Mouse (Mus musculus) A20 (cell line): ENCODE results near the gene Gimap9.
"Not testable (repeated sequence)": the region's sequence is repeated elsewhere in the genome, so short reads cannot be mapped to it uniquely, and the experiment has no call there.

Experiments used
- DNase-seq: peaks from one replicate; pipeline ENCODE4 v3.0.0-alpha.2; 2011; ENCODE audit warnings: low read depth, low spot score

Gene Gimap9

DNA sequence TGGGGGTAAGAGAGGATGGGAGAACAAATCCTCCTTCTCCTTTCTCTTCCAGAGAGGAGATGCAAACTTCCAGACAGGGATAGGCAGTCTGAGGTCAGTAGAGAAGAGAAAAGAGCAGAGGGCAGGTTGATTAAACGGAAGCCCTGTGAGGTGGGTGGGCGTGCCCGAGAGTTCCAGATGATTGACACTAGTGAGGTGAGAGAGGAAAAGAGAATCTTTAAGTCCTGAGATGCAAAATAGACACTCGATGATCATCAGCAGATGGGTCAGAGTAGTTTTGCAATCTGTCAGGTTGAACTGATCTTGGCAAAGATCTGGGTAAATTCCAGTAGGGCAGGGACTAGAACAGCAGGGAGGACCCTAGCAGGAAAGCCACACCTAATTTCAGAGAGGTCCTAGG, 11.2 kb upstream of the Gimap9 start:
- no peak for DNase-seq

DNA sequence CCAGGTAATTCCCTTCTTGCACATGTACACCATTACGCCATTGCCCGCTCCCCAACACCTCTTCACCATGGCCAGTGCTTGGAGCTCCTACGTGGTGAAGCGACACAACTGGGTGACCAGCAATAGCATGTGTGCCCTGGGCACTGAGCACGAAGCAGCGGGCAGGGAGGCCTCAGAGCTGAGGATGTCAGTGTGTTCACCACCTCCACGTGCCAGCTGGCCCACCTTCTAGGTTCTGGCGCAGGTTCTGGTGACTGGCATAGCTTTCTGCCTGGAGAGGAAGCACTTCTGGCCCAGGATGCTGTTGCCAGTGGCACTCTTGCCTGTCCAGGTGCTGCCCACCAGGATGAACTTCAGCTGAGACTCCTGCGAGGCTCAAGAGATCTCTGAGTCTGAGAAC, 10.5 kb upstream of the Gimap9 start:
- DNase-seq = no peak

DNA sequence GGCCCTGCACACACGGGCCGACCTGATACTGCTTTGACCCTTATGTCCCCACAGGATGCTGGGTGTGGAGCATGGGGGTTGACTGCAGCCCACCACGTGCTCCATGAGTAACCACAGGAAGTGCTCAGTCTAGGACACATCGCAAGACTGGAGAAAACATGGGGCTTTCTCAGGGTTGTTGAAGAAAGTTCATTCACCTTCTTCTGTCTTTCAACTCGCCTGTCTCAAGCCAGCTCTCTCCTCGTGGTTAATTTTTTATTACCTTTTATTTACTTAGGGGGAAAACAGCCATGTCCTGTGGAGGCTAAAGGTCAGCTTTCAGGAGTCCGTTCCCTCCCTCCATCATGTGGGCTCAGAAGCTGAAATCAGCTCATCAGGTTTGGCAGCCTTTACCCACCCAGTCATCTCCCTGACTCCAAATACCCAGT, 9.8 kb upstream of the Gimap9 start:
- DNase-seq = no peak

DNA sequence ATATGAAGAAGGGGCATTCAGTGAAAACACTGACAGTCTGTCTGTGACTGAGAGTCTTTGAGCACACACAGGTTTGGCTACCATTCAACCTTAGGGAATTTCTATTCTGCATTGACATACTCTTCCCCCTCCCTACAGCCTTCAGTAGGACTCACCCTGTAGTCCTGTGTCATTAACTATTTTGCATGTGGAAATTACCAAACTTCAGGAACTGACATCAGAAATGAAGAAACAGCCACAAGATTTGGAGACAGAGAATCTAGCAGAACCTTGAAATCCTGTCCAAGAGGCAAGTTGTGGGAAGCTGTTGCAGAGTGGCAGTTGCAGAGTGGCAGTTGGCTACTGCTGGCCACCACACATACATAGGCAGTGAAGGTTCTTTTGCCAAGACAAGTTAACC, 7.9 kb upstream of the Gimap9 start:
- no peak for DNase-seq

DNA sequence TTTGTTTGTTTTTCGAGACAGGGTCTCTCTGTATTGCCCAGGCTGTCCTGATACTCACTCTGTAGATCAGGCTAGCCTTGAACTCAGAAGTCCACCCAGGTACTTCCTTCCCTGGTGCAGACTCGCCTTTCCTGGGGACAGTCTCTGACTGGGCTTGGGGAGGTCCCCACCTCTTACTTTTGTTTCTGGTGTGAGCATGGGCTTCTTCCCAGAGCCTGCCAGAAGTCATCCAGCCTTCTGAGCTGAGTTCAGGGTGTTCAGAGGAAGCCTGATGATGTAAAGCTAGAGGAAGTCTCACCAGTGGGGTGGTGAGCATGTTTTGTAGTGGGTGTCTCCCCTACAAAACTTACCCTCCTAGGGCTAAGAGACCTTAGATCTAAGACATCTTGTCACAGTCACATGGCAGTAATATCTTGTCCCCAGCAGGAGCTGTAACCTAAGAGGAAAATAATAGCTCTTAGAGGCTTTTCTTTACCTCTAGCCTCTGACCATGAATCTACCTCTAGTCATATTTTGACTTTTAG, 6.4 kb upstream of the Gimap9 start:
- DNase-seq = no peak

DNA sequence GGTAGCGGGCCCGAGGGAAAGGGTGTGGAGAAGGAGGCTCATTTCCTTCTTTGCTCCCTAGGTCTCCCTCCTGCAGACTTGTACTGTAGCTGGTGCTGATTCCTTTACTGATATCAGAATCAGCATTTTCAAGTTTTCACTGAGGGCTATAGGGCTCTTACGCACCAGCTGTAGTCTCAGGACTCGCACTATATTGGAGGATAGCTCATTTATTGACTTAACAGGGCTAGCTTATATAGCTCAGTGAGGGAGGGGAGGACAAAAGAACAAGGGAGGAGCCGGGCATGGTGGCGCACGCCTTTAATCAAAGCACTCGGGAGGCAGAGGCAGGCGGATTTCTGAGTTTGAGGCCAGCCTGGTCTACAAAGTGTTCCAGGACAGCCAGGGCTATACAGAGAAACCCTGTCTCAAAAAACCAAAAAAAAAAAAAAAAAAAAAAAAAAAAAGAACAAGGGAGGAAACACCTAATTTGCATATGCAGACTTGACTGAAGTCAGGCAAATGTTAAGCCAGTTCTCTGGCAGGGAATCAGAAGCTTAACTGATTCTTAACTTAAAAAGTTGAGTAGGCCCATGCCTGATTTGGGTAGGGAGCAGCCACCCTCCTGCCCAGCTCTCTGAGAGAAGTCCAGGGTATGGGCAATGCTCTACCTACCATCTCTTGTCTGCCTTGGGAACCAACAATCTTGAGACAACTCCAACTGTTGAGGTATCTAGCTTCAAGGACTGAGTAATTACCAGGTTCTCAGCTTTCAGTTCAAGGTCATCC, 1.5 kb upstream of the Gimap9 start:
- DNase-seq = peak; percentile 67

DNA sequence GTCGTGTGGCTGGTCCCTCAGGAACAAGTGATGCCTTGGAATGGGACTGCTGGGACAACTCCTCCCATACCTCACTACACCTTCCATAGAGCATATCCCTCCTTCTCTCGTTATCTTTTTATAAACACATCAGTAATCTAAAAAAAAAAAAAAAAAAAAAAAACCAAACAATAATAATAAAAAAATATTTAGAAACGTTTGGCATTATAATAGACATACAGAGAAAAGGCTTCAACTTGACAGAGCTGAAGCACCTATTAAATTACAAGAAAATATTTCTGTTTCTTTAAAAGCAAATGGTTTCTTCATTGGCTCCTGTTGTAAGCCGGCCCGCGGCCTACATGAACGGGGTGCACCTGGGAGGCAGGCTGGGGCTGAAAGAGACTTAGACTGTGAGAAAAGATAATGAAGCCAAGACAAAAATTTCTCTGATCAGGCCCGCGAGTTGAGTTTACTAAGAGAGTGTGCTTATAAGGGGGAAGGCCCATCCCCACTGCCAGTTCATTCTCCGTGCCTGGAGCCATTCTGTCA, 464 bp upstream of the Gimap9 start:
- no peak for DNase-seq

DNA sequence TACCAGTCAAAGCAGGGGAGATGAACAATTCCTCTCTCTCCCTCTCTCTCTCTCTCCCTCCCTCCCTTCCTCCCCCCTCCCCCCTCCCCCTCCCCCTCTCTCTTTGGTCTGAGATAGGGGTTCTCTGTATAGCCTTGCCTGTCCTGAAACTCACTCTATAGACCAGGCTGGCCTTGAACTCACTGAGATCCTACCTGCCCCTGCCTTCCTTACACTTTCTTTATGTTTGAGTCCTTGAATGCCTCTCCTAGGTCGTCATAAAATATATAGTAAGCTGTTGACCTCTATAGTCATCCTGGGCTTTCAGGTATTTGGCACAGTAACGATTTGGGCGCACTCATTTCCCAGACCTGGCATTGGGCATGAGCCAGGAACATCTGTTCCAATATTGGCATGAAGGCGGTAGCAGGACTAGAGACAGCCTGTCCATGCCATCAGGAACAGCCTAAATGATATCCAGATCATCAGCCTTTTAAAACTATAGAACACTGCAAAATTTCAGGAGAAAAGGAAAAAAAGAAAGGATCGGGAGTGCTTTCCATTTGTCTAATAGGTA, 1.0 kb downstream of the Gimap9 start:
- DNase-seq = no peak

DNA sequence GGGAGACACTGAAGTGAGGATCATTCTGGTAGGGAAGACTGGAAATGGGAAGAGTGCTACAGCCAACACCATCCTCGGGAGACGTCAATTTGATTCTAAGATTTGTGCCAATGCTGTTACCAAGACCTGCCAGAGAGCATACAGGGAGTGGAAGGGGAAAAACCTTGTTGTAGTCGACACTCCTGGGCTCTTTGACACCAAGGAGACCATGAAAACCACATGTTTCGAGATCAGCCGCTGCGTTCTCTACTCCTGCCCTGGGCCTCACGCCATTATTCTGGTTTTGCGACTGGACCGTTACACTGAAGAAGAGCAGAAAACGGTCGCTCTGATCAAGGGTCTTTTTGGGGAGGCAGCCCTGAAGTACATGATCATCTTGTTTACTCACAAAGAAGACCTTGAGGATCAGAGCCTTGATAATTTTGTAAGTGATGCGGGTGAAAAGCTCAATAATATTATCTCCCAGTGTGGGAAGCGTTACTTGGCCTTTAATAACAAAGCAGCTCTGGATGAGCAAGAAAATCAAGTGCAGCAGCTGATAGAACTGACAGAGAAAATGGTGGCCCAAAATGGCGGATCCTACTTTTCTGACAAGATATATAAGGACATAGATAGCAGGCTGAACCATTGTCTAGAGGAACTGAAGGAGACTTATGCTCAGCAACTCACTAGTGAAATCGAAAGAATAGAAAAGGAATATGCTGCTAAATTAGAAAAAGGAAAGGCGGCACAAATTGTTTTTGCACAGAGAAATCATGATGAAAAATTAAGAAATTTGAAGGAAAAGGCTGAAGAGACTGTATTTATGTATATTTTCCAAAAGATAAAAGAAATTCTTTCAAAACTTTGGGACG, 1.8 kb downstream of the Gimap9 start:
- DNase-seq = no peak

DNA sequence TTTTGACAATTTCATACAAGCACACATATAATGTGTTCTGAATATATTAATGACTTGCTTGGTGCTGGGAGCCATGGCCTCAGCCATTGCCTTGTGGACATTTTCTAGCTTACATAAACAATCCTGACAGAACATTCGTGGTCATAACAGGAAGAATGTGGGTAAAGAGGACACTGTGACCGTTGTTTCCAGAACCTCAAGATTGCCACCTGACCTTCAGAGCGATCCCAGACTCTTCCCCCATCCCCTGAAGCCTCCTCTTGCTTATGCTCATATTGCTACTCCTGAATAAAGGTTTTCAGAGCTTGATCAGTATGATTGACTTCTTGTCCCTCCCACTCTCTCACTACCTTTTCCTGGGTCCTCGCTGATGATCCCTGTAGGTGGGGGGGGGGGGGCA, 2.5 kb downstream of the Gimap9 start:
- no peak for DNase-seq

DNA sequence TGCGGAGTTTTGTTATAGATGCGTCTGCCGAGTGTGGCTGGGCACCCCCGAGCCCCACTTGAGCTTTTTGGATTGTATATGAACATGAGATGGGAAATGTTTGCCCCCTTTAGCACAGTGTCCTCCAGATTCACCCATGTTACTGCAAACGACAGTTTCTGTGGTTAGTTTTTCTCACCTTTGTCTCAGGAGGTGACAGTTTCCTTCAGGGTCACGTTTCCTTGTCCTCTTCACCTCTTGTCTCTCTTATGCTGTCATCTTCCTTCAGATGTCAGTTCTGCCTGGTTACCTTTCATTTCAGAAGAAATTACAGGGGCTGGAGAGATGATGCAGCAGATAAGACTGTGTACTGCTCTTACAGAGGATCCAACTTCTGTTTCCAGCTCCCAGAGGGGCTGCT, 3.8 kb downstream of the Gimap9 start:
- no peak for DNase-seq

DNA sequence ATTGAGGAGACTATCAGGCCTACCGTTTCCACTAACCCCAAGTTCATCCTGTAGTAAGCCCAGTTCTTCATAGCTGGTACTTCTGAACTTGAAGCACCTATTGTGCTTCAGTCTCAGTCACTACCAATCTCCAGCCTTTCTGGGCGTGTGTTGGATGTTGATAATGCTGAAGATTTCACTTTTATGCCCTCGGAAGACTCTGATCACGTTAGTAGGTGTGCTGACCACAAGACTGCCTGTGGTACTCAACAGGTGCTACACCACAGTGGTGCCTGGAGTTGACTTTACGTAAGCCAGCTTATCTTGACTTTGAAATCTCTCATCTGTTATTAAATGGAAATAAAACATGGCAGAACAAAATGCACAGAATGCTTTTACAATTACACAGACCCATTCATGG, 4.5 kb downstream of the Gimap9 start:
- peak; percentile 9 for DNase-seq

DNA sequence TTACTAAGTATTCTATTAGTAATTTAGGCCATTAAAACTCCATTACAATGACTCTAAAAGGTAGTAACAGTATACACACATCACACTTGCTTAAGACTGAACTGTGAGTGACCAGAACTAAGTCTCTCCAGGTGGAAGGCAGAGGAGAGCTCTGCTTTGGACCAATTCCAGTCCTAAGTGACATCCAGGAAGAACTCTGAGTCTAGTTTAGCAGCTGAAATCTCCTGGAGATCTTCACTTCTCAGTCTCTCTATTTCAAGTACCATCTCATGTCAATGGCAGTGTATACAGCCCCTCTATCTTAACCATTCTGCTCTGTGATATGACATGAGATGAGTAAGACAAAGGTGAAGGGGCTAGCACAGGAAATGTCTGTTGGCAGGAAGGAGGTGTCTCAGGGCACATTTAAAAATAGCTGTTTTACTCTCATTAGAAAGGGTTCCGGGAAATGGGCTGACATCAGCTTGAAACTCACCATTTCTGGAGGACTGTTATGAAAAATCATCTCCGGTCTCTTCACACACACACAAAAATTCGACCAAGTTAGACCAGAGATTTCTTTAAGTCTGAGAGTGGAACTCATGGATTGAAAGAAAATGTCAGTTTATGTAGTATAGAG, 5.7 kb downstream of the Gimap9 start:
- no peak for DNase-seq

DNA sequence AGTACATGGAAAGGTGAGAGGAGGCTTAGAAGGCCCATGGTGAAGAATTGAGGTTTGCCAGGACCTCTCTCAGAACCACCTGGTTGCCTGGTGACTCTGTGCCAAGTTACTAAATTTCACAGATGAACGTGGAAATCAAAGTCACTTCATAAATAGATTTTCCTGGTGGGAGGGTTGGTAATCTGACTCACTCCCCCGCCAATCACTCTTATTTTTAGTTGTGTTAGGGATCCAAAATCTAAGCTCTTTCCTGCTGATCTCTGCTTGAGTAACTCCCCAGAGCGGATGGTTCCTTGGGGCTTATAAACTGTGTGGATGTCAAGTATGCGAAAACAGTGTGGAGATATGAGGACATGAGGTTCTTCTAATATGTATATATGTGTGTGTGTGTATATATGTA, 6.3 kb downstream of the Gimap9 start:
- DNase-seq = no peak

DNA sequence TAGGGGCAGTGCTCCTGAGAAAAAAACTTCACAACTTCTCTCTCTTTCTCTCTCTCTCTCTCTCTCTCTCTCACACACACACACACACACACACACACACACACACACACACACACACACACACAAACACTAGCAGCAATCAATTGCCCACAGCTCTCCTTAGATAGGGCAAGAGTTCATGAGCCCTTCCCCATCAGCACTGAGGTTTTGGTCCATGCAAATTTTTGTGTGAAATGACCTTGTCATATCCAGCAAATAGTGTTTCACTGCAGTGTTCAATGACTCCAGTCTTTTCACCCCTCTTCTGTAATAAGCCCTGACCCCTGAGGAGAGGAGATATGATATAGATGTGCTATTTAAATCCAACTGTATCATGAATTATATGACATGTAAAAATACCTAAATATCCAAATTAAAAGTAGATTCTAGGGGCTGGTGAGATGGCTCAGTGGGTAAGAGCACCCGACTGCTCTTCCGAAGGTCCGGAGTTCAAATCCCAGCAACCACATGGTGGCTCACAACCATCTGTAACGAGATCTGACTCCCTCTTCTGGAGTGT, 7.4 kb downstream of the Gimap9 start:
- DNase-seq = not testable (repeated sequence)

DNA sequence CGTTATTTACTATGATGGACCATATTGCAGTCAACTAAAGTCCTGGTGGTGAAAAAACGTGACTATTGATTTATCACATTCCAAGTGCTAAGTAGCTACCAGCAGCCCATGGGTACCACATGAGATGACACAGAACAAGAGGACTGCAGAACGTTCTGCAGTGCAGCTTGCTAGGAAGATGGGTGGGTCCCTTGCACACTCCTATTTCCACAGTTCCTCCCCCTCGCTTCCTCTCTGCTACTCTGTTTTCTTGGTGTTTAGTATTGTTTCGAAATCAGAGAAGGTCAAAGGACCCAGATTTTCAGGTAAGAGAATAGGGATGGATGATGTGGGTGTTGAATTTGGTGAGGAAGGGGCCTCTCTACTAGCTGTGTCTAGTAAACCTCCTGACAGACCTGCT, 8.4 kb downstream of the Gimap9 start, which contains the start of gene Gimap4:
Gene Gimap4, plus strand, starts transcription at position 231 of the 400 bp plus-strand sequence.
- DNase-seq = no peak

DNA sequence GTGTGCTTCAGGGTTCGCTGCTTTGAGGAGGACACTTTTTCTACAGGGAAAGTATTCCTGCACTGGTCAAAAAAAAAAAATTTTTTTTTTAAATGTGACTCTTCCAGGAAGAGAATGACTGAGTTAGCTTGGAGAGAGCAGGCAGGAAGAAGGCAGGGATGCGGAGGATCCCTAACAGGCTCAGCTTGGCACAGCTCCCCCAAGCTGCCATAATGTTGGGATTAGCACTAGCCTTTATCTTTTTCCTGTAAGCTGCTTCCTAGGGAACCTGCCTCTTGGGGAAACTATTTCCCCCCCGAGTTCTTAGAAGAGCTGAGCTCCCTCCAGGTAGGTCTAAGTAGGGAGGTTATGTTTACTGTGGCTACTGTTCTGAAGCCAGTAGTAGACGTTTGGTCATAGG, 8.9 kb downstream of the Gimap9 start:
- DNase-seq = no peak

DNA sequence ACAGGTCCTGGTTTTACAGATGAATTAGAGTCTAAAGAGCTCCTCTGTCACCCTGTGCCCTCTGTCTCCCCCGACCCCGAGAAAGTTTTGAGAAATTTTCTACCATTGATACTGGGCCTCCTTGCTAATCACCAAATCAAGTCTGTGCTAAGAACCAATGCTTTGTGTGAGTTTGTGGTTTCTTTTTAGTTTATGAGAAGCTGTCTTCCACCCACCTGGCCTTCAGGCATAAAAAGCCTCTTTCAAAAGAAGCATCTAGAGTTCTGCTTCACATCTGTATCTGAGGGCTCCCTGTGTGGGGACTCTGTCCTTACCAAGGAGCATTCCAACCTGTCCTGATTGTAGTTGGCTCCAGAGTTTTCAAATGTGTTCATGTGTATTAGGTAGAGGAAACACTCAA, 9.3 kb downstream of the Gimap9 start:
- no peak for DNase-seq

DNA sequence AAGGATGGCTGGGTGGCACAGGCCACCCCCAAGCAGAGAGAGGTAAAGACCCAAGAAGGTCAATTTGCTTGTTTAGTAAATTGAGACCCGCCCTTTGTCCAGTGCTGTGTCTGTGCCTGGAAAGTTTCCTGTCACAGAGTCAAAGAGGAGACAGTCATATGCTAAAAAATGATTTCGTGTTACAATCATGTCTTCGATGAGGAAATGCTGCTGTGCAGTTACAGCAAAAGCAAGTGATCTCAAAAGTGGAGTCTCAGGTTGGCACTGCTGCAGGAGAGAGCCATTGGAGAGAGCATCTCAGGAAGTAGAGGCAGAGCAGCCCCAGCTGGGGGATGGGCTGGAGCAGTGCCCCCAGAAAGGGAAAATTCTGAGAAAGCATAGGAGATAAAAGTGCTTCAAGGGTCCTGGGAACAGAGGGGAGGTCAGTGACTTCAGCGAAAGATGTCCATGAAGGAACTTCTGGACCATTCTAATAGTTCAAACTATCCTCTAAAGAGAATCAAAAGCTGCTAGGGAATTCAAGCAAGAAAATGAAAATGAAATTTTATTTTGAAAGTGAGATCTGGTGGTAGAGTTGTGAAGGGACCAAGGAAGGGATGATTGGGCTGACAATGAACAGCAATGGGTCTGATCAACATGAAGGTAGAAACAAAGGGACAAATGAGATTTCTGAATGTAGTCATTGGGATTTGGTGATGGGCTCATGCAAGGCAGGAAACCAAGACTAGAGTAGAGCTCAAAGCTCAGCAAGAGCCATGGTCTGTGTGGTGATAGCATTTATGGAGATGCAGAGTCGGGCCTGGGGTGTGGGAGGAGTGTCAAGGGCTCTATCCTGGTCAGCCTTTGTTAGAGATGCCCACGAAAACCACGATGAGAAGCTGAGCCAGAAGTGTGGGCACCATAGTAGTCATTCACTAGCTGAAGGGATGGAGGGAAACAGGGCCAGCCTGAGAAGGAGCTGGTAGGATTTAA, 10.1 kb downstream of the Gimap9 start:
- DNase-seq = no peak

DNA sequence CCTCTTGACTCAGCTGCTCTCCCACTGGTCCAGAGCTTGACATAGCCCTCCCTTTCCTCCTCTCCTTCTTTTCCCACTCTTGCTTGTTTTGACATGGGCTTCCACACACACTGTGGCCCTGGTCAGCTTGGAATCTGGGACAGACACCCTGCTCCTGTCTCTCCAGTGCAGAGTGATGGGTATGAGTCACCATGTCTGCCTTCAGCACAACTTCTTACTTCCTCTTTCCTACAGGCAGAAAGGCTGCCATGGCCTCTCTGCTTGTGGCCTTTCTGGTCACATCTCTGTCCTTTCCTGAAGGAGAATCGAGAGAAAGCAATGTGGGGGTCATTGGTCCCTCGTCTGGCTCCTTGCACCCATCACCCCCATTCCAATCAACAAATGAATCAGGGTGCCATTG, 11.1 kb downstream of the Gimap9 start:
- DNase-seq = peak; percentile 76
